Mouse (Mus musculus) liver, embryonic 15.5 days (tissue): ENCODE data around the gene Fam118a. TPM values are rescaled to one million over a fixed set of nuclear protein-coding genes. Genes with fewer than 3 reads are reported as not detected.

Experiments
- ATAC-seq: fragments of 200-750 bp; cut with Nextera tagmentation; 2 replicates; pipeline ENCODE4 v1.8.0; 2017; ENCODE audit warnings: moderate number of reproducible peaks, mild to moderate bottlenecking, moderate library complexity; ENCODE audit not compliant: insufficient read depth
- H3K27ac ChIP-seq: fragments of 300-500 bp; sonication (generic); replicated peaks from 2 replicates; pipeline ENCODE4 v1.5.1; 2015; ENCODE audit warnings: mild to moderate bottlenecking, inconsistent platforms
- H3K27me3 ChIP-seq: fragments of 300-500 bp; sonication (generic); 2 replicates; pipeline ENCODE4 v1.6.1; 2015; ENCODE audit warnings: mild to moderate bottlenecking, inconsistent platforms
- H3K36me3 ChIP-seq: fragments of 300-500 bp; sonication (generic); replicated peaks from 2 replicates; pipeline ENCODE4 v1.6.1; 2015; ENCODE audit warnings: moderate library complexity, mild to moderate bottlenecking, inconsistent platforms
- H3K4me1 ChIP-seq: fragments of 300-500 bp; sonication (generic); replicated peaks from 2 replicates; pipeline ENCODE4 v1.6.1; 2015; ENCODE audit warnings: inconsistent platforms
- H3K4me2 ChIP-seq: fragments of 300-500 bp; sonication (generic); 2 replicates; pipeline ENCODE4 v1.6.1; 2015; ENCODE audit warnings: moderate library complexity, mild to moderate bottlenecking, inconsistent platforms
- H3K4me3 ChIP-seq: fragments of 300-500 bp; sonication (generic); replicated peaks from 2 replicates; pipeline ENCODE4 v1.5.1; 2015; ENCODE audit warnings: mild to moderate bottlenecking, inconsistent platforms
- H3K9ac ChIP-seq: fragments of 300-500 bp; sonication (generic); 2 replicates; pipeline ENCODE4 v1.6.1; 2015; ENCODE audit warnings: moderate library complexity, mild to moderate bottlenecking, inconsistent platforms
- H3K9me3 ChIP-seq: fragments of 300-500 bp; sonication (generic); replicated peaks from 2 replicates; pipeline ENCODE4 v1.6.1; 2016; ENCODE audit warnings: inconsistent platforms
- WGBS: fragments of 180-500 bp; shearing (Covaris S2); methylation state at CpG from one replicate; pipeline ENCODE4 v1.1.7; 2015; ENCODE audit warnings: mixed read lengths; ENCODE audit not compliant: insufficient replicate concordance; 5-methylcytosine and 5-hydroxymethylcytosine counted together
- polyA plus RNA-seq: library from polyadenylated mRNA; unstranded; fragments of >200 nt; fragmentation: Nextera tagmentation; extraction: Ambion mirVana; gene quantifications from 2 replicates; pipeline ENCODE4 v1.2.1, GENCODE M21; 2015

The Fam118a gene
- polyA plus RNA-seq, 1 experiment from 2014 or later = 6.0 TPM

DNA sequence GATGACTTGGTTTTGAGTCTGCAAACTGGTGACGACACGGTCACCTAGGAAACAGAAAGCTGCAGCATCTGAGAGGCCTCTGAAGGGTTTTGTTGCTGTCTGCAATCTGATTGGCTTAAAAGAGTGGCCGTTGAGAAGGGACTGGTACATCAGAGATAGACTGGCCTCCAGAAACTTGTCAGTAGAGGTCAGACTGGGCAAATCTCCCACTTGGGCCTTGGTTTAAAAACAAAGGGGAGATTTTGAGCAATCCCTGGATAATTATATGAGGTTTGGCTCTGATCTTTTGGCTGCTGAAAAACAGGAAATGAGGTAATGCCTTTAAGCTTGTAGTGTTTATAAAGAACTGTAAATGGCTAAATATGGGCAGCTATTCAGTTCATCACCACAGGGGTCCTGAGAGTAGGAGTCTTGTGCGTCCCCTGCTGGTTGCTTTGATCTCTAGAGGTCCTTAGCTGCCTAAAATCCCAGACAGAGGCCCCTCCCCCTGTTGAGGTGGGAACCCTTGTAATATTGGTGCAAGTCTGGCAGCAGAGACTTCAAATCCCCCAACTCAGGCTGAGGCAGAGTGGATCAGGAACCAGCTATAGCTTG is 13.7 kb downstream of the Fam118a start:
- no peak overlapping the region for H3K9ac ChIP-seq
- H3K27ac ChIP-seq = no peak overlapping the region
- no peak overlapping the region for H3K4me3 ChIP-seq
- H3K4me1 ChIP-seq = peaks cover 18% of the 10 kb centered on the region
- no peaks in the 10 kb centered on the region for H3K9me3 ChIP-seq
- no peaks in the 10 kb centered on the region for H3K27me3 ChIP-seq
- ATAC-seq = no peak
- H3K36me3 ChIP-seq = 0 out of 2 replicates have a peak, but pooled peaks cover 3% of the 10 kb centered on the region
- H3K4me2 ChIP-seq = no peak overlapping the region
- WGBS = 24% methylated on average over 4 of the region's 4 CpGs

DNA sequence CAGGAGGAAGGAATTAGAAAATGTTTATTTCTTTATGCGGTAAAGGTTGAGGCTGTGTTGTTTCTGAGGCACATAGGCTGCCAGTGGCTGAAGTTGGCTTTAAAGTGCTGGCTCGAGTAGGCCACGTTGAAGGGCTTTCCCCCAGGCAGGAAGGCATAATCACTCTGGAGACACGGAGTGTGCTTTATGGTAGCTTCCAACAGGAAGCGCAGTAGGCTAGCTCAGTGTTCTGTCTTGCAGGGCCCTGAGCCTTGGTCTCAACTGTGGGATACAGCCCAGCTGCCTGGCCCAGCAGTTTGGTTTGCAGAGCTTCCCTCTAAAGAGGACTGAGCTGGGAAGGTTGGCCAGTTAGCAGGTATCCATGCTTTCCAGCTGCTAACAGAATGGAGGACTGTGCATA is 14.4 kb downstream of the Fam118a start:
- no peak for ATAC-seq
- Histone ChIP-seq H3K36me3 (0 out of 2 replicates have a peak, but pooled peaks cover 3% of the 10 kb centered on the region), H3K4me2 (no peak overlapping the region), H3K4me3 (no peak overlapping the region), H3K9ac (no peak overlapping the region), H3K4me1 (peaks cover 12% of the 10 kb centered on the region), H3K9me3 (no peaks in the 10 kb centered on the region), H3K27me3 (no peaks in the 10 kb centered on the region), H3K27ac (no peak overlapping the region)
- WGBS = 54% methylated on average over 5 of the region's 5 CpGs

DNA sequence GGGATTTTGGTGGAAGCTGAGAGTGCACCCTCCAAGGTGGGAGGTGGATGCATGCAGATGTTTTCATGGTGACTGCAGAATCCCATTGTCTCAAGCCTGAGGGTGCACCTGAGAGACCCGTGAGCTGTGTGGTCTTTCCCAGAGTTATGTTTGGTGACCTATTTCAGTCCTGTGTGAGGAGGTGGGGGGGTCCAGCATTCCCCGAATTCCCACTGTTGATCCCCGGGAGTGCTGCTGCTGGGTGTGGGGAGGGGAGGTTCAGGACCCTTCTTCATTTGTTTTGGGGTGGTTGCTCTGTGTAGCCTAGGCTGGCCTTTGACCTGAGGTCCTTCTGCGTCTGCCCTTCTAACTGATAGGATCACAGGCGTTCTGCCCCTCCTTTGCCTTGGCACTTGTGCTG is 15.0 kb downstream of the Fam118a start:
- H3K4me2 ChIP-seq = no peak overlapping the region
- H3K9ac ChIP-seq = no peak overlapping the region
- no peak overlapping the region for H3K4me3 ChIP-seq
- peaks cover 5% of the 10 kb centered on the region; the same call in 1 of the 2 replicates for H3K36me3 ChIP-seq
- H3K27ac ChIP-seq = no peak overlapping the region
- H3K4me1 ChIP-seq = peaks cover 6% of the 10 kb centered on the region
- no peak for ATAC-seq
- no peaks in the 10 kb centered on the region for H3K27me3 ChIP-seq
- H3K9me3 ChIP-seq = no peaks in the 10 kb centered on the region
- 70% methylated on average over 5 of the region's 5 CpGs for WGBS

DNA sequence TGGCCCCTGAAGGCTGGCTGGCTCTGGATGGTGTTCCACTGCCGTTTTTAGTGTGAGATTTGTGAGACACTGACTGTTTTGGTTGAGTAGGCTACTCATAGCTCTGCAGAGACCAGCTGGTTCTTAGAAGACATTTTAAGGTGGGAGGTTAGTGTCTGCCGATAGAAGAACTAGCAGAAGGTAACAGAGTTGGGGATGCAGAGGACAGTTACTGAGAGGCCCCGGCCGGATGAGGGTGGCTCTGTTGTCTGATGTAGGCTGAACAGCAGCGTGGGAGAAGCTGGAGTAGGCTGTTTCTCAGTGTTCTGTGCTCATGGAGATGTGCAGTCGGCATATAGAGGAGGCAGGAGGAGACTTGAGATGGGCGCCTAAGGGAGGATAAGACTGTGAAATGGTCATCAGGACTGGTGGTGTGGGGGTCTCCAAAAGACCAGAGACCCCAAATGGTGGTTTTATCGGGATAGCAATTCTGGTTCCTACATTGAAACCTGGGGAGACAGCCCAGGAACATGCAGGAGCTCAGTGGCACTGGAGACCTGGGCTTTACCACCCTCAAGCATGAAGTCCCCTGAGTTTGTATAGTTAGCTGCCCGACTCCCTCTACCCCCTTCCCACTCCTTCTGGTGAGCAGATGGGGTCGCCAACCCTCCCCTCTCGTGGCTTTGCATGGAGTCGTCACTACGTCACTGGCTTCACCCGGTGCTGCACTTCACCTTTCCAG is 17.6 kb downstream of the Fam118a start:
- Histone ChIP-seq H3K36me3 (peaks cover 12% of the 10 kb centered on the region; the same call in 1 of the 2 replicates), H3K4me1 (peaks cover 17% of the 10 kb centered on the region), H3K4me3 (no peak overlapping the region), H3K9ac (no peak overlapping the region), H3K4me2 (no peak overlapping the region), H3K27me3 (no peaks in the 10 kb centered on the region), H3K9me3 (no peaks in the 10 kb centered on the region), H3K27ac (no peak overlapping the region)
- ATAC-seq = no peak
- WGBS = 73% methylated on average over 14 of the region's 14 CpGs

DNA sequence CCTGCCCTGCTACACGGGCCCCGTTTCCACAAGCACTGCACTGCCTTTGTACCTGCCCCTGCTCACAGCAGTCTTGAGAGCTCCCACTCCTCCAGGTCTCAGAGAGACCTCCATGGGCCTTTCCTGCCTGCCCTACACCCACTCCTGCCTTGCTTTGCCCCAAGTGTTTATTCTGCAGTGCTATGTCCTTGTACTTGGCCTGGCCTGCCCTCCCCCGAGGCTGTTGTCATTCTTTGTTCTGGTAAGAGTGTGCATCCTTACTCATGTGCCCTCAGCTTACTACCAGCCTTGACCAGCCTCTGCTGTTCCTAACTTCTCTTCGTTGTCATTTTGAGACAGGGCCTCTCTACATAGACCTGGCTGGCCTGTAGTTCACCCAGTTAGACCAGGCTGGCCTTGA is 19.1 kb downstream of the Fam118a start:
- WGBS = 74% methylated on average over 4 of the region's 4 CpGs
- Histone ChIP-seq H3K4me3 (no peak overlapping the region), H3K9ac (no peak overlapping the region), H3K4me2 (no peak overlapping the region), H3K27me3 (no peaks in the 10 kb centered on the region), H3K36me3 (peaks cover 12% of the 10 kb centered on the region; the same call in 1 of the 2 replicates), H3K27ac (no peak overlapping the region), H3K4me1 (peaks cover 11% of the 10 kb centered on the region), H3K9me3 (no peaks in the 10 kb centered on the region)
- no peak for ATAC-seq

DNA sequence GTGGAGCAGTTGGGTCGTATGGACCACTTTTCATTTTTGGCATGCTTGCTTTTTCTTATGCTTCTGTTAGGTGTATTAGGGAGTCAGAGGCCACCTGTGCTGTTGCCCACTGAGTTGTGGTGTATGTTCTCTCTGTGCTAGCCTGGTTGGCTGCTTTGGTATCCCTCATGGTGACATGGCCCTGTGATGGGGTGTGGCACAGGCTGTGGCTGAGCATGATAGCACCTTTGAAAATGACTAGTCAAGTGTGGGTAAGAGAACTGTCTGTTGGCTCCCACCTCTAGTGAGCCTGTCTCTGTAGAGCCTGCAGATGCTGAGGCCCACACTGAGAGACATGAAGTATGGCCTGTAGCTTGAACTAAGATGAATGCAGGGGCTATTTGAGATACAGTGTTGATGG is 21.0 kb downstream of the Fam118a start:
- no peaks in the 10 kb centered on the region for H3K9me3 ChIP-seq
- 53% methylated on average over 1 of the region's 1 CpGs for WGBS
- peak; percentile 91 for ATAC-seq
- peaks cover 12% of the 10 kb centered on the region; the same call in 1 of the 2 replicates for H3K36me3 ChIP-seq
- no peak overlapping the region for H3K4me3 ChIP-seq
- peak overlapping the region; percentile 6; the same call in 1 of the 2 replicates for H3K4me2 ChIP-seq
- no peaks in the 10 kb centered on the region for H3K27me3 ChIP-seq
- peaks cover 11% of the 10 kb centered on the region for H3K4me1 ChIP-seq
- peak overlapping the region; percentile 49 for H3K27ac ChIP-seq
- no peak overlapping the region for H3K9ac ChIP-seq

DNA sequence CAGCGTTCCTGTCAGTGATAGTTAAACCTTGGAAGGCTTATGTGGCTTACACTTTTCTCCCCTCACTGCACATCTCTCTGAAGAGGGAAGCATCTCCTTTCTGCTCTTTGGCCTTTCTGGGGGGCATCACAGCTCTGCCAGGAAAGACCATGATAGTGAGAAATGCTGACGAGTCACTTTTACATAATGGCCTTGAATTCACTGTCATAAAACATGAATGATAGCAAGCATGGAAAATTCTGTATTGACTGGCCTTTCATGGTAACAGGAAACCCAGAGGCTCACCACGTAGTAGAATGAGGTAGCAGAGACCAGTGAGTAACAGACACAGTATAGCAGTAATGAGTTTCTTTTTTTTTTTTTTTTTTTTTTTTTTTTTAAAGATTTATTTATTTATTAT is 25.4 kb downstream of the Fam118a start:
- no peak overlapping the region for H3K4me2 ChIP-seq
- no peaks in the 10 kb centered on the region for H3K9me3 ChIP-seq
- no peak overlapping the region for H3K4me3 ChIP-seq
- no peak for ATAC-seq
- no peaks in the 10 kb centered on the region for H3K27me3 ChIP-seq
- peaks cover 4% of the 10 kb centered on the region; the same call in 1 of the 2 replicates for H3K36me3 ChIP-seq
- no peak overlapping the region for H3K27ac ChIP-seq
- WGBS = 81% methylated on average over 3 of the region's 3 CpGs
- no peak overlapping the region for H3K9ac ChIP-seq
- peaks cover 11% of the 10 kb centered on the region for H3K4me1 ChIP-seq

DNA sequence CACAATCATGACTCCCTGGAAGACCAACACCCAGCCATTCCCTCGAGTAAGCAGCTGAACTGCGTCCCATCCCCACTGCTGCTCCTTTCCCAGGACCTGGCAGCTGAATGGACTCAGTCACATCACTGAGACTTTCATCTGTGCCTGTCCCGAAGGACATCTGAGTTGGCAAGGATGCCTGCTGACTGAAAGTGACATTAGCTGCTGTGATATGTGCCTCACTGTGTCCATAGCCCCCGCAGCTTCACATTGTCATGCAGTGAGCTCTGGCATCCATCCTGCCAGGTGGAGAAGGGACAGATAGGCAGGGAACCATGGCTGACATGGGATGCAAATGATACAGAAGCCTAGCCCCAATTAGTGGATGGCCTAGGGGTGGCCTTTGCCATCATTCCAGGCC is 26.4 kb downstream of the Fam118a start:
- ATAC-seq = no peak
- H3K4me2 ChIP-seq = no peak overlapping the region
- H3K9me3 ChIP-seq = no peaks in the 10 kb centered on the region
- H3K36me3 ChIP-seq = no peaks in the 10 kb centered on the region; the same call in 1 of the 2 replicates
- WGBS = 69% methylated on average over 4 of the region's 4 CpGs
- peaks cover under 1% of the 10 kb centered on the region; the same call in 1 of the 2 replicates for H3K4me1 ChIP-seq
- H3K9ac ChIP-seq = no peak overlapping the region
- H3K27me3 ChIP-seq = no peaks in the 10 kb centered on the region
- no peak overlapping the region for H3K4me3 ChIP-seq
- no peak overlapping the region for H3K27ac ChIP-seq

DNA sequence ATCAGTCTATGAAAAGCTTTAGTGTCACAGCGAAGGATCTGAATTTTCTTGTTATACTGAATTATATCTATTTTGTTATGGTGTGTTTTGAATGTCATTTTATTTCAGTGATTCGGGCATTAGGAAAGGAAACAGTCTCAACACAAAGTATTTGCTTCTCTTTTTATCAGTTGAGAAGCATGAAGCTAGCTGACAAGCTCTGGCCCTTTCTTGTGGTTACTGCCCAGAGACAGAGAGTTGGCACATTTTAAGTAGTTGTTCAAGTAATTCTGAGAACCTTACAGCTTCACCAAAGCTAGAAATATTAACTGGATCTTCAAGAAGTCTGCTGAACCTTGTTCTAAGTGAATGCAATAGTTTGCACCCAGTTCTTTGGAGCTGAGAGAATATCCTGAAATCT is 34.7 kb downstream of the Fam118a start:
- Histone ChIP-seq H3K27me3 (no peaks in the 10 kb centered on the region), H3K36me3 (no peaks in the 10 kb centered on the region), H3K4me3 (no peak overlapping the region), H3K27ac (no peak overlapping the region), H3K4me2 (no peak overlapping the region), H3K9me3 (no peaks in the 10 kb centered on the region), H3K4me1 (no peaks in the 10 kb centered on the region), H3K9ac (no peak overlapping the region)
- ATAC-seq = no peak
- WGBS = 61% methylated on average over 2 of the region's 2 CpGs

DNA sequence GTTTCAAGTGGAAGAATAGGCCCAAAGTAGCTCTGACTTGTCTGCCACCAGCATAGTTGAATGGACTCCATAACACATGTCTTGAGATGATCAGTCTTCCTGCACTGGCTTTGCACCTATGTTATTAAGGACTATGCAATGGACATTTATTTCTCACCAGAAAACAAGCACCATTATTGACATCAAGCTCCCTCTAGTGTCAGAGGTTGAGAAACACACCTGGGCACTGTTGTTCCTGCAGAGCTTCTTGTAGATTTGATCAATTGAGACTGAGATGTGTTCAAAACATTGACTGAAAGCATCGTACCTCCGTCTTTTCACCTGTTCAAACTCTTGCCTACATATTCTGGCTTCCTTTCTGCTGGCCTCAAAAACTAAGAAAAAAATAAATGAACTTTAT is 41.8 kb downstream of the Fam118a start:
- Histone ChIP-seq H3K4me3 (no peak overlapping the region), H3K9ac (no peak overlapping the region), H3K36me3 (no peaks in the 10 kb centered on the region), H3K4me2 (no peak overlapping the region), H3K4me1 (no peaks in the 10 kb centered on the region), H3K27me3 (no peaks in the 10 kb centered on the region), H3K9me3 (no peaks in the 10 kb centered on the region), H3K27ac (no peak overlapping the region)
- no peak for ATAC-seq
- WGBS = 10% methylated on average over 2 of the region's 2 CpGs

DNA sequence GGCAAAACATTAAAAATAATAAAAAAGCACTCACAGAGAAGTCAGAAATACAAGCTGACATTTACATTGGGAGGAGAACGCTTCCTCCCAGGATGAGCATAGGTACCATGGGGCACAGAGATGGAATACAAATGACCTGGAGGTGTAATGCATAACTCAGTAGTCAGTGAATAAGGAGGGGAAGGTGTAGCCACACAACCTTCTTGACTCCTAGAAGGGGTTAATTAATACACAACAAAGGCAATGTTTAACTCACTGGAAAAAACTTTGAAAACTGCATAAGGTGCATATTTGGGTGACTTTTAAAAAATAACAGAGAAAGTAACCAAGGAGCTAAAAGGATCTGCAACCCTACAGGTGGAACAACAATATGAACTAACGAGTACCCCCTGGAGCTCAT is 43.9 kb downstream of the Fam118a start:
- ATAC-seq = no peak
- WGBS = 58% methylated on average over 2 of the region's 2 CpGs

More for the DNA sequence above, 43.9 kb downstream of the Fam118a start:
- Histone ChIP-seq H3K27me3 (no peaks in the 10 kb centered on the region), H3K27ac (no peak overlapping the region), H3K4me3 (no peak overlapping the region), H3K36me3 (no peaks in the 10 kb centered on the region), H3K9me3 (no peaks in the 10 kb centered on the region), H3K9ac (no peak overlapping the region), H3K4me1 (no peaks in the 10 kb centered on the region), H3K4me2 (no peak overlapping the region)
